Mouse (Mus musculus) adrenal gland, postnatal 4 days (tissue): ENCODE measurements around the gene Cnn3. TPM values are rescaled to one million over a fixed set of nuclear protein-coding genes. Genes with fewer than 3 reads are reported as not detected.

ENCODE experiments used
- DNase-seq, 2 experiments: peaks; one replicate each; pipeline ENCODE4 v3.0.0; 2021 to 2022; ENCODE audit warnings: low spot score in 2 of 2, mixed read lengths in 2 of 2
- total RNA-seq, 2 experiments: library from RNA; stranded (reverse); gene quantifications; 2 replicates each; pipeline ENCODE4 v1.2.3; 2021

The Cnn3 gene
- total RNA-seq, 2 experiments from 2014 or later: 191 to 207 TPM

DNA sequence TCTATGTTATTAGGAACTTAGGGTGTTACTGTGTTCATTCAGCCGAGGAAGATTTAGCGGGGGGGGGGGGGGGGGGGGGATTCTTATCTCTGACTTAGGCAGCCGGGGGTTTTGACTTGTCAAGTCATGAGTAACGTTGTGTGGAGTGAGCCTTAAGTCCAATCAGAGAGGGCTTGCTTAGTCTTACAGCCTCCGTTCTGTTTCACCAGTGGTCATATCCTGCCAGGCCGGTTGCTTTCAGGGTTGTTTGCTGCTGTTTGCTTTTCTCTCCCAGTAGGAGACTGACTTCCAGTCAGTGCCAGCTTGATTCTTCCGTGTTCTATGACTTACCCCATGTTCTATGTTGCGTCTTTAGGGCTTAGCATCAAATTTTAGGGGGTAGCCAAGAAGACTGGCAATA is 20.2 kb downstream of the Cnn3 start:
- DNase-seq: no peak

DNA sequence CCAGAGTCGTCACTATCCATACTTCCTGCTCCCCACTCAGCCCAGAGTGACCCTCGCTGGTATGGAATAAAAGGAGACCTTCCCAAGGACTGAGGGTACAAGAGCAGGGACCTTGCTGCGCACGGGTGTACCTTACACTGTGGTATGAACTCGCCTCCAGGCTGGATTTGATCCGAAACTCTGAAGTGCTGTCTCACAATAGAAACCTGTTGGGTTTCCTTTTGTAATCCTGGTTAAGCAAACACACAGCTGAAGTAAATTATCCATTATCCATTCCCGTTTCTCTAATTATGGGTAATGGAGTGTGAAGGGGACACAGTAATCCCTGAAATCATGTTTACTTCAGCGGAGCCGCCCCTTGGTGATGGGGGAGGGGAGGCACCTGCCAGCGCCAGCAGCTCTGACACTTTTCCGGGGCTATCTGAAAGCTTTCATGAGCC is 21.8 kb downstream of the Cnn3 start:
- no peak for DNase-seq

- no peak for DNase-seq
Observed at GRCm38 (mm10) chr3:121448606-121449005, 22.3 kb downstream of the Cnn3 start.

GRCm38 (mm10) chr3:121449527-121449926 is 23.2 kb downstream of the Cnn3 start:
- DNase-seq: no peak

DNA sequence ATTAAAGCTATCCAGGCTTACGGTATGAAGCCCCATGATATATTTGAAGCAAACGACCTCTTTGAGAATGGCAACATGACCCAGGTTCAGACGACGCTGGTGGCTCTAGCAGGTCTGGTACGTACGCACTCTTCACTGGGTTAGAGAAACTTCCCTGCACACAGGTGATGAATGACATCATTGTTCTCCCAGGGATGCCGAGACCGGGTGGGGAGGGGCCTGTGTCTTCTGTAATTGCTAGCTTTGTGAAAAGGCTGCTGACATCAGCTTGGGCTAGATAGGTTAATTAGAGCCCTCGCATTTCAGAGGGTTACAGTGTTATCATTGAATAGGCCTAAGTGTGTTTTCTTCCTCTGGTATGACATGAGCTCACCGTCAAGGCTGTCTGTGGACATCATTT is 25.1 kb downstream of the Cnn3 start:
- no peak for DNase-seq

GRCm38 (mm10) chr3:121458545-121459492 is 32.5 kb downstream of the Cnn3 start:
- no peak for DNase-seq

- no peak for DNase-seq
Observed at GRCm38 (mm10) chr3:121460473-121461193, 34.3 kb downstream of the Cnn3 start.

- no peak for DNase-seq
Observed at GRCm38 (mm10) chr3:121461477-121461876, 35.2 kb downstream of the Cnn3 start.

DNA sequence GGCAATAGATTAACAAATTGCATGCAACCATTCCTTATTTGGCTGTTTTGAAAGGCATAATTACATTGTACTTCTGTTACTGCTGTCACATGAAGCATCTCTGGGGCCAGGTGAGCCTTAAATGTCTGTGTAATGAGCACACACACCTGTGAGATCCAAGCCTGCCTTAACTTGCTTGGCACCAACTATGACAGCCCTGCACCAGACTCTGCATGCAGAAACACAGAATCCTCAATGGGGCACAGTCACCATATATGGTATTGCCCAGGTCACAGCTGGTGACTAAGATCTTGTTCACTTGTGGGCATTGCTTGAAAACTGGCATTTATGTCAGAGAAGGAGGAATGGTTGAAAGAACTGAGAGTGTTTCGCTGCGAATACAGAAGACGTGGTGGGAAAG is 36.5 kb downstream of the Cnn3 start:
- no peak for DNase-seq

DNA sequence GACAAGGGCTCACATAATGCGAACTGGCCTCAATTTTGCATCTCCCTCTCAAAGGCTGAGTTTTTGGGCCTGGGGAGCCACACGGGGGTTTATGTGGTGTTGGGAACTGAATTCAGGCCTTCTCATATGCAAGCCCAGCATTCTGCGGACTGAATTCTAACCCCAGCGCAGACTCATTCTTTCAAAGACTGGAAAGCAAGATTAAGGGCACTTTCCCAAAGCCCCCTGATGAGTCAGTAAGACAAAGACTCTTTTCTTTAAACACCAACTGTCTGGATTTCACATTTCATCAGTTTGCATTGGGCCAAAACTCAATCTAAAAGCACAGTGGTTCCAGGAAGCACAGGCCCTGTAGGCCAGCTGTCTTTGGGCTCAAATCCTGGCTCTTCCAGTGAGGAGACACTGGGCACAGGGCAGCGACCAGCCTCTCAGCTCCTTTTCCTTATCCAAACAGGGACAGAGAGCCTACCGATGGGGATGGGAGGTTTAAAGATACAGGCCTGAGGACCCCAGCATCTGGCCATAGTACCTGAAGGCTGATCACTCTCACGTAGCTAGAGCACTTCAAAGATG is 38.5 kb downstream of the Cnn3 start:
- DNase-seq: no peak

GRCm38 (mm10) chr3:121465795-121466194 is 39.5 kb downstream of the Cnn3 start:
- no peak for DNase-seq

DNA sequence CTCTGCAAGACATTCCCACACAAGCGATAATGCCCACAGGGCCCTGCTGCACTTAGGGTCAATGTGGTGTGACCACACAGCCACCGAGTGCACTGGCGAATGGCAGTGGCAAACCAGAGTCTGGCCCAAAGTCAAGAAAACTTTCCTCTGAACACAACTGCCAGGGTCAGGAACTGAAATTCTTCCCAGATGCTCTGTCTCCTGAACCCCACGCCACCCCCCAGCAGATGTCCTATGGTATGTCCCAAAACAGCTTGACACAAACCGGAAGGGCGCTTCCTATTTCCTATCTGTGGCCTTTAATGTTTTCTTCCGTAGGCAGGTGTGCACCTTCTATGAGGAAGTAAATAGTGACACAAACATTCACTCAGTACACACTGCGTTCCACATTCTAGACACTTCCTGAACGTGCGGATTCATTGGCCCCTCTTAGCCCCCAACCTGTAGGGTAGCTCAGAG is 40.8 kb downstream of the Cnn3 start:
- no peak for DNase-seq

- DNase-seq: no peak
Observed at GRCm38 (mm10) chr3:121468136-121468535, 41.8 kb downstream of the Cnn3 start.

DNA sequence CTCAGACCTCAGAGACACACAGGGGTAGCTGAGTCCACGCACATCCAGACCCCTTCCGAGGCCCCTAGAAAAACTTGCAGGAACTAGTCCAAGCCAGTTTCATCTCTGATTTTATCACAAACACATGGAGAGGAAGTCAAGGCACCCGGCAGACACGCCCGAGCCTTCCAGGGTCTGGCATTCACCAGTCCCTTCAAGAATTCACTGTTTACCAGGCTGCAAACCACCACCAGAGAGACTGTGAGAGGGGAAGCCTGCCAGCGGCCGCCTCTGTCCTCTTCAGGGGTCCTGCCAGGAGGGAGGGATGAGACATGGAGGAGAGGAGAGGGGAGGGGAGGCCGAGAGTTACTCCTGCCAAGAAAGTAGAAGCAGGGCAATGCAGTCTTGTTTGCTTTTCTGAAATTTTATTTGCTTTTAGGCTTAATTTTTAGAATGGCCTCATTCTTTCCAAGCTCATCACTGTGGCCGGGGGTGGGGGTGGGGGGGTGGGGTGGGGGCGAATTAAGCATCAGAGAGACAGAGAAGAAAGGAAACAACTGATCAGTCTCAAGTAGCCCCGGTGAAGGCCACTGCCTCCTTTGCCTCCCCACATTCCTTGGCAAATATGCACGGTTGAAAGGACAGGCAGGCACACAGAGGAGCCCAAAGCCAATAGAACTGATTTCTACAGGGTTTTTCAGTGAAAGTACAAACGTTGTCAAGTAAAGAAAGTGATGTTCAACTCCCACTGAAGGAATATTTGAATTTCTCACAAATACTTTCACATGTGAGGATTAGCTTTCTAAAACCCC is 43.1 kb downstream of the Cnn3 start:
- DNase-seq: no peak

DNA sequence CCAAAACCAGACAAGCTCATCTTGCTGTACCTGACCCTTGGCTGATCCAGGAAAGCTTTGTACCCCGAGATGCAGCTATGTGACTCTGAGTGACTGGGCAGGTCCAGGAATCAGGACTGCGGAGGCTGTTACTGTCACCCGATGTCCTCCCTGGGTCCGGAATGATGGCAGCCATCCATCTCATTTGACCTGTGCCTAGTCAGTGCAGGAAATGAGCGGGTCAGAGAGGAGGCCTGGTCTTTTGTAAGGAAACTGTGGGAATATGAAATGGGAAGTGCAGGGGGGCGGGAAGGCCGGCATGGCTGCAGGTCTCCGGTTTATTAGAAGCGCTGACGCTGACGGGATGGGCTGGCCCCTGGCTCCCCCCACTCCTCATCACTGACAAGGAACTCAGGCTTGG is 45.4 kb downstream of the Cnn3 start:
- DNase-seq: no peak

- DNase-seq: no peak
Observed at GRCm38 (mm10) chr3:121474738-121475137, 48.4 kb downstream of the Cnn3 start.

GRCm38 (mm10) chr3:121480030-121480960 is 54.0 kb downstream of the Cnn3 start:
- no peak for DNase-seq

GRCm38 (mm10) chr3:121480961-121481436 is 54.7 kb downstream of the Cnn3 start:
- no peak for DNase-seq

- no peak for DNase-seq
Observed at GRCm38 (mm10) chr3:121481564-121481963, 55.3 kb downstream of the Cnn3 start.
